In genomic region chr9:105130331-105130730, GRCm38 (mm10) we compare ENCODE assay signal across 13 mouse cellular contexts. TPM values are rescaled to one million over a fixed set of nuclear protein-coding genes. Genes with fewer than 3 reads are reported as not detected.
DNase-seq lines count a peak whose midpoint lies in the region; ATAC-seq and TF ChIP-seq lines count a peak whose summit lies in the region.
"Had no signal": no experiment of that assay in that cellular context is flagged by ENCODE, and none has a peak within 500 bp of the region (broad histone marks: within the 10 kb centered on the region; RNA-seq: fewer than 3 reads in every experiment).

No protein-coding gene starts in this region.

- no peaks in the 10 kb centered on the region for H3K27me3 ChIP-seq in forebrain, embryonic 13.5 days
- peaks cover 7% of the 10 kb centered on the region for H3K27me3 ChIP-seq in forebrain, embryonic 10.5 days (ENCODE audit: poor library complexity, severe bottlenecking)
- H3K27me3 ChIP-seq in liver, embryonic 11.5 days (replicated peaks; ENCODE audit: control insufficient read depth, insufficient read depth, low read length), result no peaks in the 10 kb centered on the region
- H3K27me3 ChIP-seq in liver, embryonic 14.5 days (ENCODE audit: control insufficient read depth, insufficient read depth, low read length), result no peaks in the 10 kb centered on the region
- no peaks in the 10 kb centered on the region for H3K27me3 ChIP-seq in neural tube, embryonic 15.5 days (replicated peaks)

- H3K9ac ChIP-seq in forebrain, embryonic 13.5 days, result 0 out of 2 replicates have a peak overlapping the region, but pooled peaks have one; percentile 84
- H3K9ac ChIP-seq in liver, embryonic 11.5 days (ENCODE audit: low read depth, low read length), result peak overlapping the region; percentile 81; the same call in 1 of the 2 replicates
- H3K9ac ChIP-seq in liver, embryonic 14.5 days (replicated peaks), result no peak overlapping the region
- H3K9ac ChIP-seq in neural tube, embryonic 15.5 days (replicated peaks), result no peak overlapping the region

- TF ChIP-seq CTCF in liver, embryonic 14.5 days (IDR thresholded peaks at IDR 0.05; ENCODE audit: low read depth), result no peak

- peaks cover 25% of the 10 kb centered on the region for H3K4me1 ChIP-seq in forebrain, embryonic 13.5 days
- H3K4me1 ChIP-seq in forebrain, embryonic 10.5 days, result peaks cover 13% of the 10 kb centered on the region
- no peaks in the 10 kb centered on the region; the same call in 1 of the 2 replicates for H3K4me1 ChIP-seq in liver, embryonic 11.5 days (replicated peaks; ENCODE audit: control insufficient read depth, insufficient read depth, low read length)
- H3K4me1 ChIP-seq in liver, embryonic 14.5 days (replicated peaks; ENCODE audit: control insufficient read depth in 2 of 2, insufficient read depth in 2 of 2, low read length in 1 of 2), result peaks cover 6 to 9% of the 10 kb centered on the region in 2 experiments
- H3K4me1 ChIP-seq in neural tube, embryonic 15.5 days, result peaks cover 21% of the 10 kb centered on the region

- 91% methylated on average over 8 of the region's 8 CpGs for WGBS in forebrain, embryonic 13.5 days
- whole genome bisulfite sequencing in forebrain, embryonic 10.5 days, result 94% methylated on average over 8 of the region's 8 CpGs
- 89% methylated on average over 8 of the region's 8 CpGs for WGBS in liver, embryonic 11.5 days
- WGBS in liver, embryonic 14.5 days (ENCODE audit: insufficient replicate concordance), result 75% methylated on average over 8 of the region's 8 CpGs
- 95% methylated on average over 8 of the region's 8 CpGs for WGBS in neural tube, embryonic 15.5 days

- DNase-seq in forebrain, embryonic 10.5 days (ENCODE audit: extremely low spot score, low spot score), result no peak
- DNase-seq in liver, embryonic 11.5 days (ENCODE audit: low spot score), result no peak
- no peak for DNase-seq in liver
- DNase-seq in liver, embryonic 14.5 days (ENCODE audit: low read depth in 3 of 3, low spot score in 3 of 3), result no peak
- no peak for DNase-seq in cerebellum, postnatal 10 days
- no peak for DNase-seq in right cerebral cortex, postnatal 36 days (ENCODE audit: low spot score in 2 of 2)
- DNase-seq: cerebellum, adult 8-10 months; kidney, postnatal 4 days; lung, adult 2 months; retina, postnatal 1 day; thymus, postnatal 14 days had no signal

- no peak overlapping the region for H3K27ac ChIP-seq in forebrain, embryonic 13.5 days
- no peak overlapping the region for H3K27ac ChIP-seq in forebrain, embryonic 10.5 days
- no peak overlapping the region for H3K27ac ChIP-seq in liver, embryonic 11.5 days (ENCODE audit: low read depth, low read length)
- H3K27ac ChIP-seq in liver, embryonic 14.5 days, result no peak overlapping the region
- H3K27ac ChIP-seq in neural tube, embryonic 15.5 days (replicated peaks), result no peak overlapping the region

- no peaks in the 10 kb centered on the region for H3K9me3 ChIP-seq in forebrain, embryonic 13.5 days (replicated peaks)
- no peaks in the 10 kb centered on the region for H3K9me3 ChIP-seq in forebrain, embryonic 10.5 days
- H3K9me3 ChIP-seq in liver, embryonic 11.5 days (ENCODE audit: control insufficient read depth, low read length), result no peaks in the 10 kb centered on the region
- no peaks in the 10 kb centered on the region for H3K9me3 ChIP-seq in liver, embryonic 14.5 days (ENCODE audit: control insufficient read depth, low read length)
- no peaks in the 10 kb centered on the region for H3K9me3 ChIP-seq in neural tube, embryonic 15.5 days (replicated peaks)

- ATAC-seq in forebrain, embryonic 13.5 days, result no peak
- no peak for ATAC-seq in liver, embryonic 11.5 days (replicated peaks; ENCODE audit: low FRiP score)
- no peak for ATAC-seq in liver, embryonic 14.5 days (ENCODE audit: insufficient read depth)
- no peak for ATAC-seq in neural tube, embryonic 15.5 days (ENCODE audit: low FRiP score)

- H3K36me3 ChIP-seq in forebrain, embryonic 13.5 days (ENCODE audit: poor library complexity, severe bottlenecking), result no peaks in the 10 kb centered on the region
- no peaks in the 10 kb centered on the region for H3K36me3 ChIP-seq in forebrain, embryonic 10.5 days (replicated peaks)
- no peaks in the 10 kb centered on the region for H3K36me3 ChIP-seq in liver, embryonic 11.5 days (ENCODE audit: control insufficient read depth, insufficient read depth, low read length)
- H3K36me3 ChIP-seq in liver, embryonic 14.5 days (replicated peaks; ENCODE audit: control insufficient read depth, insufficient read depth, low read depth), result no peaks in the 10 kb centered on the region
- H3K36me3 ChIP-seq in neural tube, embryonic 15.5 days, result peaks cover 4% of the 10 kb centered on the region; the same call in 1 of the 2 replicates

- no peak for TF ChIP-seq EP300 in liver, embryonic 14.5 days (IDR thresholded peaks at IDR 0.05; ENCODE audit: low read depth)

- peak overlapping the region; percentile 76; the same call in 1 of the 2 replicates for H3K4me3 ChIP-seq in forebrain, embryonic 13.5 days
- no peak overlapping the region for H3K4me3 ChIP-seq in forebrain, embryonic 10.5 days
- no peak overlapping the region; the same call in 1 of the 2 replicates for H3K4me3 ChIP-seq in liver, embryonic 11.5 days (ENCODE audit: low read depth, low read length)
- no peak overlapping the region; a peak in 1 of 4 replicates for H3K4me3 ChIP-seq in liver, embryonic 14.5 days (ENCODE audit: insufficient read depth in 1 of 2, low read depth in 2 of 2, low read length in 2 of 2)
- no peak overlapping the region for H3K4me3 ChIP-seq in neural tube, embryonic 15.5 days (replicated peaks)

- peak overlapping the region; percentile 88 for H3K4me2 ChIP-seq in forebrain, embryonic 13.5 days
- H3K4me2 ChIP-seq in liver, embryonic 11.5 days, result peak overlapping the region; percentile 95
- H3K4me2 ChIP-seq in liver, embryonic 14.5 days (ENCODE audit: low read depth), result peak overlapping the region; percentile 93
- H3K4me2 ChIP-seq in neural tube, embryonic 15.5 days, result peak overlapping the region; percentile 84

RNA-seq across cellular contexts. Expression of gene Nudt16, which starts 1.3 kb away (rescaled TPM):
- 22.5 and 23.3 TPM in 2 replicates for polyA plus RNA-seq in forebrain, embryonic 13.5 days (2015; fragmentation: Nextera tagmentation; extraction: Ambion mirVana)
- 10.7 and 13.1 TPM in 2 replicates for polyA plus RNA-seq in forebrain, embryonic 10.5 days (2016; fragmentation: Nextera tagmentation; extraction: Ambion mirVana)
- polyA plus RNA-seq in liver, embryonic 11.5 days (2014; fragmentation: Nextera tagmentation; extraction: Ambion mirVana), result 11.2 and 11.7 TPM in 2 replicates
- polyA plus RNA-seq in liver, embryonic 14.5 days (2012; rRNA removed), result 2.5 and 3.2 TPM in 2 replicates
- polyA plus RNA-seq in liver, embryonic 14.5 days (2014; fragmentation: Nextera tagmentation; extraction: Ambion mirVana), result 4.3 and 4.4 TPM in 2 replicates
- 27.8 and 29.0 TPM in 2 replicates for polyA plus RNA-seq in neural tube, embryonic 15.5 days (2015; fragmentation: Nextera tagmentation; extraction: Ambion mirVana)

RNA-seq across cellular contexts. Expression of gene 1700080E11Rik, which starts 14.6 kb away (rescaled TPM):
- polyA plus RNA-seq in forebrain, embryonic 13.5 days (2015; fragmentation: Nextera tagmentation; extraction: Ambion mirVana), result not detected in 2 replicates
- not detected in 2 replicates for polyA plus RNA-seq in forebrain, embryonic 10.5 days (2016; fragmentation: Nextera tagmentation; extraction: Ambion mirVana)
- not detected in 2 replicates for polyA plus RNA-seq in liver, embryonic 11.5 days (2014; fragmentation: Nextera tagmentation; extraction: Ambion mirVana)
- not detected in 2 replicates for polyA plus RNA-seq in liver, embryonic 14.5 days (2012; rRNA removed)
- not detected in 2 replicates for polyA plus RNA-seq in liver, embryonic 14.5 days (2014; fragmentation: Nextera tagmentation; extraction: Ambion mirVana)
- not detected in 2 replicates for polyA plus RNA-seq in neural tube, embryonic 15.5 days (2015; fragmentation: Nextera tagmentation; extraction: Ambion mirVana)
- polyA plus RNA-seq: lung, adult 2 months had no signal

Comparison
In these comparisons a context has a peak if more than half of its experiments do, and no peak if none do; other contexts are left out.
1. H3K9ac ChIP-seq: peak in forebrain, embryonic 13.5 days (single experiment) and liver, embryonic 11.5 days (single experiment); none in liver, embryonic 14.5 days (single experiment) and neural tube, embryonic 15.5 days (single experiment).
2. Peak in every context shown above with its lines, with median percentiles within 50 percentile points of each other: H3K4me2 ChIP-seq.